Mouse (Mus musculus) Muller cell, postnatal 12 days (primary cell): Measurements from ENCODE around the gene Clec11a.

Source experiments
- DNase-seq: peaks from one replicate; pipeline ENCODE4 v3.0.0-alpha.2; 2015; ENCODE audit errors: inconsistent ontology term

Gene Clec11a

GRCm38 (mm10) chr7:44306516-44307240 lies at the start of gene Clec11a:
Clec11a (minus strand) TSS chr7:44306902.
- DNase-seq: no peak

GRCm38 (mm10) chr7:44355411-44355810 lies 48.7 kb upstream of the Clec11a start:
- no peak for DNase-seq

DNA sequence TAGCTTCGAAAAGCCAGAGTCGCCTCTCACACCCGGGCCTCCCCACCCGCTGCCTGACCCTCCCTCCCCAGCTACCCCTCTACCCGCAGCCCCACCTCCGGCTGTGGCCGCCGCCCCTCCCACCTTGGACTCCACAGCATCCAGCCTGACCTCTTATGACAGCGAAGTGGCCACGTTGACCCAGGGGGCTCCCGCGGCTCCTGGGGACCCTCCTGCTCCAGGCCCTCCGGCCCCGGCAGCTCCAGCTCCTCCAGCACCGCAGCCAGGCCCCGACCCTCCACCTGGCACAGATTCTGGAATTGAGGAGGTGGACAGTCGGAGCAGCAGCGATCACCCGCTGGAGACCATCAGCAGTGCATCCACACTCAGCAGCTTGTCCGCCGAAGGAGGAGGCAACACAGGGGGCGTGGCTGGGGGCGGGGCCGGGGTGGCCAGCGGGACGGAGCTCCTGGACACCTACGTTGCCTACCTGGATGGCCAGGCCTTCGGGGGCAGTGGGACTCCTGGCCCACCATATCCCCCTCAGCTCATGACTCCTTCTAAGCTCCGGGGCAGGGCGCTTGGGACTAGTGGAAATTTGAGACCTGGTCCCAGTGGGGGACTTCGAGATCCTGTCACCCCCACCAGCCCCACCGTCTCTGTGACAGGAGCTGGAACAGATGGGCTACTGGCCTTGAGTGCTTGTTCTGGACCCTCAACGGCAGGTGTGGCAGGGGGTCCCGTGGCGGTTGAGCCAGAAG lies 47.1 kb upstream of the Clec11a start:
- DNase-seq: no peak

DNA sequence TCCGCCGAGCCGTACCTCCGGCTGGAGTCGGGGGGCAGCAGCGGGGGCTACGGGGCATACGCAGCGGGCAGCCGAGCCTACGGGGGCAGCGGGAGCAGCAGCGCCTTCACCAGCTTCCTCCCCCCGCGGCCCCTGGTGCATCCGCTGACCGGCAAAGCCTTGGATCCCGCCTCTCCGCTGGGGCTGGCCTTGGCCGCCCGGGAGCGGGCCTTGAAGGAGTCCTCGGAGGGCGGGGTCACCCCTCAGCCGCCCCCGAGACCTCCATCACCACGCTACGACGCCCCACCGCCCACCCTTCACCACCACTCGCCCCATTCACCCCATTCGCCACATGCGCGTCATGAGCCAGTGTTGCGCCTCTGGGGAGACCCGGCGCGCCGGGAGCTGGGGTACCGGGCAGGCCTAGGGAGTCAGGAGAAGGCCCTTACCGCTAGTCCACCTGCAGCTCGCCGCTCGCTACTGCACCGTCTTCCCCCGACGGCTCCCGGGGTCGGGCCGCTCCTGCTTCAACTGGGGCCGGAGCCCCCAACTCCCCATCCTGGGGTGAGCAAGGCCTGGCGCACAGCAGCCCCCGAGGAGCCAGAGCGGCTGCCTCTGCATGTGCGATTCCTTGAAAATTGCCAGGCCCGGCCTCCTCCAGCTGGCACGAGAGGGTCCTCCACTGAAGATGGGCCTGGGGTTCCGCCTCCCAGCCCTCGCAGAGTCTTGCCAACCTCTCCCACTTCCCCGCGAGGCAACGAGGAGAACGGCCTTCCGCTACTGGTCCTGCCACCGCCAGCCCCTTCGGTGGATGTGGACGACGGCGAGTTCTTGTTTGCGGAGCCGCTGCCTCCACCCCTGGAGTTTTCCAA lies 46.3 kb upstream of the Clec11a start:
- no peak for DNase-seq

DNA sequence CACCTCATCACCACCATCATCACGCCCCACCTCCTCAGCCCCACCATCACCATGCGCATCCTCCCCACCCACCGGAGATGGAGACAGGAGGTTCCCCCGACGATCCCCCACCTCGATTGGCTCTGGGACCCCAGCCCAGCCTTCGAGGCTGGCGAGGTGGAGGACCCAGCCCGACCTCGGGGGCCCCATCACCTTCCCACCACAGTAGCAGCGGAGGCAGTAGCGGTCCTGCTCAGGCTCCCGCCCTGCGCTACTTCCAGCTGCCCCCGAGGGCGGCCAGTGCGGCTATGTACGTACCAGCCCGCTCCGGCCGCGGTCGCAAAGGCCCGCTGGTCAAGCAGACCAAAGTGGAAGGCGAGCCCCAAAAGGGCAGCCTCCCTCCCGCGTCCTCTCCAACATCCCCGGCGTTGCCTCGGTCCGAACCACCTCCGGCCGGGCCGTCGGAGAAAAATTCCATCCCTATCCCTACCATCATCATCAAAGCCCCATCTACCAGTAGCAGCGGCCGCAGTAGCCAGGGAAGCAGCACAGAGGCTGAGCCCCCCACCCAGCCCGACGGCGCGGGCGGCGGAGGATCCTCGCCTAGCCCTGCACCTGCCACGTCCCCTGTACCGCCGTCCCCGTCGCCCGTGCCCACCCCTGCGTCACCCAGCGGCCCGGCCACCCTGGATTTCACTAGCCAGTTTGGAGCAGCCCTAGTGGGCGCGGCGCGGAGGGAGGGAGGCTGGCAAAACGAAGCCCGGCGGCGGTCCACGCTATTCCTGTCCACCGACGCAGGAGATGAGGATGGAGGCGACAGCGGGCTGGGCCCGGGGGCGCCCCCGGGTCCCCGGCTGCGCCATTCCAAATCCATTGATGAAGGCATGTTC lies 45.4 kb upstream of the Clec11a start:
- DNase-seq: no peak

- DNase-seq: peak; percentile 86
These were observed 44.4 kb upstream of the Clec11a start for GRCm38 (mm10) chr7:44350957-44351711.

DNA sequence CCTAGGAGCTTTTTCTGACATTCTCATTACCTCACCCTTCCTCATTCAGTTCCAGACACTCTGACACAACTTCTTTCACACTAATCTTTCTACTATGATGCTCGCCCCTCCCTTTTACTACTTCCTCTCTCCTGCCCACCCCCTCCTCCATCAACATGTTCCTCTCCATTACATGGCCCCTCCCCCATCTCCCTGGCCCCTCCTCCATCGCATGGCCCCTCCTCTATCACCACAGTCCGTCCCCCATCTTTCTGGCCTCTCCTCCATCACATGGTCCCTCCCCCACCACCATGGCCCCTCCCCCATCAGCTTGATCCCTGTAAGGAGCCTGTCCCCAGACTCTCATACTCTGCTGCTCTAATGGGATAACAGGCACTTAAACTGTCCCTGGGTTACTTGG lies 42.3 kb upstream of the Clec11a start:
- no peak for DNase-seq

DNA sequence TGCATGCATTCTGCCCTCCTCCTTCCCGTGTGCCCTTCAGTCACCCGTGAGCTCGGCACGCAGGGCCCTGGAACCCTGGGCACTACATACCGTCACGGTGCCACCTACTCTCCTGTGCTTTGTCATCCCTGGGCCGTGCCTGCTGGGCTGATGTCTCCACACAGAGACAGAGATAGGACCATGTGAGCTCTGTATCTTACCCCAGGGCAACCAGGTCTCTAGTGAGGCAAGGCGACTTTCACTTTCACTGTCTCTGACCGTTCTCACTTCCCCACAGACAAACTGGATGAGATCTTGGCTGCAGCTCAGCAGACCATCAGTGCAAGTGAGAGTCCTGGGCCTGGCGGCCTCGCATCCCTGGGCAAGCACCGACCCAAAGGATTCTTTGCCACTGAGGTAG lies 37.9 kb upstream of the Clec11a start:
- DNase-seq: no peak

GRCm38 (mm10) chr7:44343459-44344015 lies 36.8 kb upstream of the Clec11a start:
- no peak for DNase-seq

DNA sequence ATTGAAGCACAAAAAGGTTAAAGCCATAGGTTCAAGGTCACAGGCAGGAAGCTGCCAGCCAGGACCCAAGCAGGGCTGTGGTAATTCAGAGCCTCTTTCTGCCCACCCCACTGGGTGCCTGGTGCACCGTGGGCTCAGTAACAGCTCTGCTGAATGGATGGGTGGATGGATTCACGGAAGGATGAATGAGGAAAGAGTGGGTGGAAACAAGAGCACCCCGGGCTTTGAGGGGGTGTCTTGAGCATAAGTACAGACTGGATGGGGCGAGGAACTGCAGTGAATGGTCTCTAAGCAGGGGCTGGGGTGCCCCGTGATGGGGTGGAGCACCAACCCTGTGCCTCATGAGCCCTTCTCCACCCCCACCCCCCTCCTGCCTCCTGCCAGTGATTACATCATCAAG lies 35.0 kb upstream of the Clec11a start:
- no peak for DNase-seq

DNA sequence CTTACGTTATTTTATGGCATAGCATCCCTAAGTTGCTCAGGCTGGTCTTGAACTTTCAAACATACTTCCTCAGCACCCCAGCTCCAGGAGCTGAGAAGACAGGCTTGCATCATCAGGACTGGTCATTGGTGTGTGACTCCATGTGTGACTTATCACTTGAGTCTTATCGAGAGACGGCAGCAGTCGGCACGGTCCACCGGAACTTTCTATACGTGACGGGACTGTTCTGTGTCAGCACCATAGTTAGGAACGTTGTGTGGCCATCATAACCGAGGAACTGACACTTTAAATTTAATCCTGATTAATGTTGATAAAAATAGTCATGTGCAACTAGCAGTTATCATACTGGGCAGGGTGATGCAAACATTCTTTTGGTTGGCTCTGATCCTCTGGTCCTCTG lies 34.4 kb upstream of the Clec11a start:
- no peak for DNase-seq

GRCm38 (mm10) chr7:44340226-44340625 lies 33.5 kb upstream of the Clec11a start:
- no peak for DNase-seq

DNA sequence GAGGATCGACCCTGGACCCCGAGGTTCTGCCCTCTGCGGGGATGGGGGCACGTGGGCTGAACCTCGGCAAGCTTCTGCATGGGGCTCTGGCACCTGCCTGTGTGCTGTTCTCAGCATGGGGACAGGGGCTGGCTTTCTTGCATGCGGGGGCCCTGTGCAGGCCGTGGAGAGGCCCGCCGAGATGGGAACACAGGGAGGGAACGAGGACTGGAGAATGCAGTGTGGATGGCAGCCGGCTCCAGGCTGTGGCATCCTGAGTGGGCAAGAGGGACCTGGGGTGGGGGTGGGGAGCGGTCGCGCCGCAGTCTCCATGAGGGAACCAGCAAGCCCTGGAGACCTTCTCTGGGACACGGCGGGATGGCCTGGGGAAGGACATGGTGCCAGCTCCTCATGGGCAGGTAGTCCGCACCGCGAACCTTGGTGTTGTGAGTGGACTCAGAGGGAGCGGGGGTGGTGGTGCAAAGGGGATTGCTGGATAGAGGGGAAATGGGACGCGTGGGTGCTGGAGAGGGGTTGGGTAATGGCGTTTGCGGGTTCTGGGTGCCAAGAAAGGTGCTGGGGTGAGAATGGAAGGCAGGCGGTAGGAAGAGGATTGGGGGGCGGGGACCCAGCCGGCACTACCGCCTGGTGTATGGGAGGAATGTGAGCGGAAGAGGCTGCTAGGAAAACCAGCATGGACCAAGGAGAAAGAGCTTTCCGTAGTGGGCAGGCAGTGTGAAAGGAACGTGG lies 30.6 kb upstream of the Clec11a start:
- no peak for DNase-seq

GRCm38 (mm10) chr7:44336046-44337021 lies 29.6 kb upstream of the Clec11a start:
- no peak for DNase-seq

GRCm38 (mm10) chr7:44335031-44335878 lies 28.6 kb upstream of the Clec11a start:
- peak; percentile 43 for DNase-seq

- DNase-seq: no peak
These were observed 27.4 kb upstream of the Clec11a start for GRCm38 (mm10) chr7:44334139-44334538.

DNA sequence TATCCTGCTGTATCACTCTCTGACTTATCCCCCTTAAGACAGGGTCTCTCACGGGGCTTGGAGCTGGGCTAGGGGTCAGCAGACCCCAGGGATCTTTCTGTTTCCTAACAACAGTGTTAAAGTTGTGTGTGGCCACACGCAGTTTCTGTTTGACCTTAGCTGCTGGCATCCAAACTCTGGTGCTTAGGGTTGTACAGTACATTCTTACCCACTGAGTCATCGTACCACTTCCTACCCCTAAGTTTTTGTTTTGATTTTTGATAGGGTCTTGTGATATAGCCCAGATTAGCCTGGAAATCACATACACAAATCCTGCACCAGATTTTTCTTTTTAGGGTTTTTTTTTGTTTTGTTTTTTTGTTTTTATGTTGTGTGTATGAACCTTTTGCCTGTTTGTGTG lies 25.6 kb upstream of the Clec11a start:
- no peak for DNase-seq

DNA sequence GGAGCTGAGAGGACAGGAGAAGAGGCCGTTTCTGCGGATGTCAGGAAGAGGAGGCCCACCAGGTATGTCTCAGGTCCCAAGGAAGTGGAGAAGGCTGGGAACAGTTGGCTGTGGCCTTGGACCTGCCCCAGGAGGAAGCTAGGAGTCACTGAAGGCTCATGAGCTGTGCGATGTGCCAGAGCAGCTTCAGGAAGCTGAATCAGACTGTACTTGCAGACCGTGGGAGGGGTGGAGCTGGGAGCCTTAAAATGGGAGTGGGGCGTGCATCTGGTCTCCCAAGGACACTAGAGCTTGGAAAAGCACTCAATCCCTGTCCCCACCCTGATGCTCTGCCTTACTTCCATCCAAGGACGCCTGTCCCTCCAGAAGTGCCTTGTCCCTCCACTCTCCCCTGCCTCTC lies 19.9 kb upstream of the Clec11a start:
- no peak for DNase-seq
